Mouse (Mus musculus) adrenal gland, adult 10 weeks (tissue): Measurements from ENCODE around the gene Spesp1. TPM values are rescaled to one million over a fixed set of nuclear protein-coding genes. Genes with fewer than 3 reads are reported as not detected.

Source experiments
- polyA plus RNA-seq: library from polyadenylated mRNA; stranded (reverse); fragments of 350-450 nt; fragmentation: Illumina TruSeq; extraction: RNeasy Lipid Tissue Mini Kit (QIAGEN cat#74804); gene quantifications from one replicate; pipeline ENCODE4 v1.2.3, GENCODE M21; 2014; ENCODE audit warnings: low read depth, low replicate concordance

The Spesp1 gene
- not detected for polyA plus RNA-seq

DNA sequence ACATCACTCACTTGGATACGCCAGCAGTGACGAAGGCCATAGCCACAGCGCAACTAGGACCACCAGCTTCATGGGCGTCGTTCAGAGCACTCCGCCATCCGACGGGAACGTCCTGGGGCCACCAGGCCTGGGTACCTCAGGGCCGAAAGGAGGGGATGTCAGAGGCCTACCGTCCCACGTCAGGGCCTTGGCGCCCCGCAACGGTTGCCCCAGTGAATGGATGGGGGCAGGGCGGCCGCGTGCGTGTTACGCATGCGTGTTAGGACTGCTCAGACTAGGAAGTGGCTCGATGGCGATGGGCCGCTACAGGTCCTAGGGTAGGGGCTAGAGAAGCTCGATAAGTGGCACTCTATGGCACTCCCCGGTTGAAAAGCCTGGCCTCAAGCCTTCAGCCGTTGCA, at the start of gene Spesp1:
Gene Spesp1, minus strand, starts transcription at position 218 of the 400 bp plus-strand sequence.

Other genes with a start within 250 kb of the Spesp1 start
- 75.5 TPM for gene Glce, start 159.6 kb downstream of the Spesp1 start, polyA plus RNA-seq
- gene Anp32a, start 59.1 kb upstream of the Spesp1 start, polyA plus RNA-seq = 1,909 TPM